Mouse (Mus musculus): Measurements from ENCODE around the gene Syn3.
"Not testable (repeated sequence)": the region's sequence is repeated elsewhere in the genome, so short reads cannot be mapped to it uniquely, and the experiment has no call there.

Gene Syn3

DNA sequence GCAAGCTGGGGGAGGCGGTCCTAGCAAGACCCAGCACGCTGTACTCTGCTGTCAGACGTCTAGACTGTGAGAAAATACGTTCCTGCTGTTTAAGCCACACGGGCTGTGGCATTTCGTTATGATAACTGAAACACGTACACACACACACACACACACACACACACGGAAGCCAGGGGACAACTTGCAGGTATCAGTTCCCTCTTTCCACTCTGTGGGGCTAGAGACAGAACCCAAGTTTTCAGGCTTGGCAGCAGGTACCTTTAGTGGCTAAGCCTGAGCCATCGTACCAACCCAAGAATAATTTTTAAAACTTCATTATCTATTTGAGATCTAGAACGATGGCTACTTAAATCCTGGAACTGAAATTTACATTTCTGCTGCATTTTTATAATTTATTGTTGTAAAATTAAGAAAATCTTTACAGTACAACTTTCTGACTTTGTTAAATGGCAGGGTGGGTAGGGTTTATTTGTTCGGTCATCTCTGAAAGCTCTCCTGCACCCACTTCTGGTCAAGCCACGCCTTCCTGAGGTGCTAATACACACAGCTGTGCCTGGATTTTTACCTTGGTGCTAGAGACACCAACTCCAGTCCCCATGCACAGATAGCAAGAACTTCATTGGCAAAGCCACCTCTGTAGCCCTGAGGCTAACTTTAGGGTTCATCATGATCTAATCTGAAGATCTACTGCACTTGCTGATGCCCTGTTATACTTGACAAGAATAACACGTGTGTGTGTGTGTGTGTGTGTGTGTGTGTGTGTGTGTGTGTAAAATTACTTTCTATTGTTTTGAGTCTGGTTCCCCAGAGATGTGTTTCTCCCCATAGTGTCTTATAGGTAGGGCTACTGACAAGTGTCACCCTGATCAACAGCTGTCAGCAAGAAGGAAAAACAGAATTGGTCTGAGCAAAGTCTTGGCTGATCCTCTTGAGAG, 29.8 kb downstream of the Syn3 start:
- DNase-seq (ENCODE audit: low spot score in 2 of 2), result no peak

DNA sequence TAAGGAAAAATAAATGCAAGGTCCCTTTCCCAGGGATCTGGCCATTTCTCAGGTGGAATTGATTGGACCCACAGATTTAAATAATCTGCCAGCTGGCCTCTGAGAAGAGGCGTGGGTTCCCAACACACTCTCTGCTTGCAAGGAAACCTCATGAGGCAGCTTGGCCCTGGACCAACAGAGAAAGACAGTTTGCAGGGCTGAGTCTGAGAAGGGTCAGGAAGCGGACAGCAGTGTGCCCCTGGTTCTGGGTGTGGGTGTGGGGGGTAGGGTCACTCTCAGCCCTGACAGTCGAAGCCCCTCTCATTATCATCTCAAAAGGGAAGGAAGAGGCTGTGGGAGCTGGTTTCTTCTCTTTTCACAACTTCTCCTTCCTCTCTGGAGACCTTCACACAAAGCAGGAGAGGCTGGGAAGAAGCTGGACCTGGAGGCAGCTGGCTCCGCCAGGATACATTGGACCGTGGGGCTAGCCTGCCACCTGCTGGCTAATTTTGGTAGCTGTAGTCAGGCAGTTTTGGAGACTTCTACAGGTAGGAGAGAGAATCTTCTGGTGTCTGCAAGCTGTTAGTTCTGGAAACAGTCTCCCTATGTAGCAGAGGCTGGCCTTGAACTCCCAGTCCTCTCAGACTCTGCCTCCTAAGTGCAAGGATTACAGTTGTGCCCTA, 35.0 kb downstream of the Syn3 start:
- DNase-seq (ENCODE audit: low spot score in 2 of 2), result peak; percentile 85 to 88

DNA sequence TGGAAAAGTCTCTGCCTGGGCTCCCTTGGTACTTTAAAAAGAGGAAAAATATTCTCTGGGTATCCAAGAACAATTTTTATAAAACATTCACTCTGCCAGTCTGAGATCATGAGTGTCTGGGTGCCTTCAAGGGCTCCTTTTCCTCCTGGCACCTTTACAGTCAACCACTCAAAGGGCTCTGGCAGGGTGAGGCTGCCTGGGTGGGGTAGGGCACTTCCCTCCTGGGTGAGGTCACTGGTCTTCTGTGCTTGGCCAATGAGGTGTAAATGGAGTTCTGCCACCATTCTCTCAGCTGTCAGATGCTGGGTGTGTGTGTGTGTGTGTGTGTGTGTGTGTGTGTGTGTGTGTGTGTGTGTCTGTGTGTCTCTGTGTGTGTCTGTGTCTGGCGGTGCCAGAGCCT, 39.1 kb downstream of the Syn3 start:
- no peak for DNase-seq (ENCODE audit: low spot score in 2 of 2)

DNA sequence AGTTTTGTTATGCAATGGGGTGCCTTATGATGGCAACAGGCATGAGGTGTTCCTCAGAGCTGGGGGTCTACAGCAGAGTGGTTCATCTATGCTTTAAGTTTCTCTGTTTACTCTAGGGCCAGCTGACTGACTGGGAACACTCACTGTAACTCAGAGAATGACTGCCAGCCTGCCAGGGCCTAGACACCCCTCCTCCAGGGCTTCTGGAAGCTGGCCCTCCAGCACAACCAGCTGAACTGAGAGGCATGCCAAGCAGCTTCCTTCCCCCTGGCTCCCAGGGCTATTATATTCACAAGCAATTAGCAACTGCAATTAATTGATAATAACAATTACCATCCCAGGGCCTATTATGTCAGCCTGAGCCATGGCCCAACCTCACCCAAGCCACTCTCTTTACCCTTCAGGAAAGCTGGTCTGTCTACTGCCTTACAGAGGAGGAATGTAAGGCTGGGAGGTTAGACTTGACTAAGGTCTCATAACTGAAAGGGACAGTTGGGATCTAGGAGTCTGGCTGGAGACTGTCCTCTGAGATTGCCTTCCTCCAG, 41.0 kb downstream of the Syn3 start:
- peak; percentile 25 to 29 for DNase-seq (ENCODE audit: low spot score in 2 of 2)

DNA sequence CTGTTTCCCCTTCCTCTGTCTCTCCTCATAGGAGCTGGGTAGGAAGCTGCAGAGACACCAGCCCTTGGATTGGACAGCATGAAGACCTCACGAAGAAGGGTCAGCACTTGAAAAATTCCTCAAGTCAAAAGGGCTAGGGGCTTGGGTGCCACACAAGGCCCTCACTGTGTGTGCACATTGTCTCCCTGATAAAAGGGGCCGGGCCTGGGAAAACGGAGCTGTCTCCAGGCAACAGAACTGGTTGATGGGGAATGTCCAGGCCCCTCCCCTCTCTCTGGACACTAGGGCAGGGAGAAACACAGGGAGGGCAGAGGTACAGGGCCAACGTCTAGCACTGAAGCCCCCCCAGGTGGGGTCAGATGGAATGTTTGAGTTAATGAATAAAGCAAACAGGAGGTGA, 41.5 kb downstream of the Syn3 start:
- no peak for DNase-seq (ENCODE audit: low spot score in 2 of 2)

DNA sequence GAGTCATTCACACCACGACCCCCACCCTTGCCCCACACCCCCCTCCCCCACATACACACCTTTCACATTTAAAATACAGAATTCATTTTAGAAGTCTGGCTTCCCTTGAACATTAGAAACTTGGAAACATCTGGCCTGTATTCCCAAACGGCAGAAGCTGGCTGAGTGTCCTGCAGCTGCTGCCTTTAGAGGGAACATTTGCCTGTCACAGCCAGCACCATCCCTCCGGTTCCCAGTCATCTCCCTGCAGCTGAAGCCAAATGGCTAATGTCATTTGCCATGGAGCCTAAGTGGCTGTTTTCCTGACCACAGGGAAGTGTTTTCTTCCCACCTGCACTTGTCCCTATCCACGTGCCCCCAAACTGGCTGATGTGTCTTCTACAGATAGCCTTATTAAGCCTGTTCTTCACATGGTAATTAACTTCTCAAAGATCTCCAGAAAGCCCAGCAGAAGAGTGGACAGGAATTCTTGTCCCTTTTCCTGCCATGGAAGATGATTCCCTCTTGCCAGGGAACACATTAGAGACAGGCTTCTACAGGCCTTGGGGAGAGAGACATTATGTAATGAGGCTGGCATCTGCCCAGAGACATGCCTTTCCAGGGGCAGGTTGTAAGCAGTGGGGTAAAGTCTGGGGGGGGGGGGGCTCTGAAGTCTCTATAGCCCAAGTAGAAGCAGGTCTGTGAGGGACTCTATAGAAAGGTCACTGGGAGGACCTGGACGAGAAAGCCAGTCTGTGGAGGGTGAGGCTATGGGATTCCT, 43.2 kb downstream of the Syn3 start:
- DNase-seq (ENCODE audit: low spot score in 2 of 2), result no peak

DNA sequence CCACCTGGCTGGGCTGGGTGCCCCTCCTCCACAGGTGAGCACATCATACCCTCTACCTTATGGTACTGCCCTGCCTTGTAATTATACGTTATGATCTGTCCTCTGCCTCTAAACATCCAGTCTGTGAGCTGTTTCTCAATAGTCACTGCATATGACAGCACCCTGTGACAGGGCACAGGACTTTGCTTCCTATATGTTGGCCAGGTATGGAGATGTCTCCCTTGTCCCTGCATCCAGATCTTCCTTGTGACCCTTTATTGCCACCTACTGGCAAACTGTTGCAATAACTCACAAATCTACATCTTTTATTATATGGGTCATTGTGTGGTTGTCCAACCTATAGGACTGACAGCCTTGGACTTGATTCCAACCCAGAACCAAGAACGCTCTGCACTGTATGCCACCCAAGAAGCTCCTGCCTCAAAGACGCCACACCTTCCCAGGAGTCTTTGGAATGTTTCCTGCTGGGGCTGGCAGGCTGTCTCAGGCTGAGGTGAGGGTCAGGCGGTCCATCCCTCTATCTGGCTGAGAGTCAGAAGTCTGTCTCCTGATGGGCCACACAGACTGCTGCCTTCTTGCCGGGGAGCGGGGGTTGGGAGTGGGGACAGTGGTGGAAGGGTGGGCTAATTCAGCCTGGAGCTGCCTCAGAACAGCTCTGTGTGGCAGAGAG, 46.2 kb downstream of the Syn3 start:
- DNase-seq (ENCODE audit: low spot score in 2 of 2), result peak; percentile 41 to 60

DNA sequence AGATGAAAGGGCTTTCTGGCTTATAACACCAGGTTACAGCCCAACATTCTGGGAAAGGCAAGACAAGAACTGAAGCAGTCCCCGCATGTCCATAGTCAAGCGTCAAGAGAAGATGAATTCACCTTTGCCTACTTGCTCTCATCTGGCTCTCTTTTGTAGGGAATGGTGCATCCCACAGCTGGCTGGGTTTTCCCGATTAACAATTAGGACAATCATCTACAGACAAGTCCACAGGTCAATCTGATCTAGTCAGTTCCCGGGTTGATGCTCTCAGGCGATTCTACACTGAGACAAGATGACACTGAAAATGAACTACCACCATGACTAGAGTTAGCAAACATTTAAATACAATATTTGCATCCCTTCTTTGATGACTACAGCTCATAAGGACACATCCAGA, 47.4 kb downstream of the Syn3 start:
- DNase-seq (ENCODE audit: low spot score in 2 of 2), result no peak

DNA sequence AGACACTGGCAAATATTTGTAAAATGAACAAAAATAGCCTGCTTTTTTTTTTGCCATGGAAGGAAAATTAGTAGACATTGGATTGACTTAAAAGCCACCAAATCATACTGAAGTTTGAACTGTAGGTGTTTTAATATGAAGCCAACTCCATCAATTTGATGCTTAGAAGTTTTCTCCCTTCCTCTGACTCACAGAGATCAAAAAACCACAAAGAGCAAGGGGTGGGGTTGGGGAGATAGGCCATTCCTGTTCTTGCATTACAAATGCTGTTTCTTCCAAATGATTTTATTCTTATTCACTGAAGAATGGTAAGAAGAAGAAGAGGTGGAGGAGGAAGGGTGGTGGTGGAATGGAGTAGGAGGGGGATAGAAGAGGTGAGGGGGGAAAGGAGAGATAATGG, 52.0 kb downstream of the Syn3 start:
- no peak for DNase-seq (ENCODE audit: low spot score in 2 of 2)

DNA sequence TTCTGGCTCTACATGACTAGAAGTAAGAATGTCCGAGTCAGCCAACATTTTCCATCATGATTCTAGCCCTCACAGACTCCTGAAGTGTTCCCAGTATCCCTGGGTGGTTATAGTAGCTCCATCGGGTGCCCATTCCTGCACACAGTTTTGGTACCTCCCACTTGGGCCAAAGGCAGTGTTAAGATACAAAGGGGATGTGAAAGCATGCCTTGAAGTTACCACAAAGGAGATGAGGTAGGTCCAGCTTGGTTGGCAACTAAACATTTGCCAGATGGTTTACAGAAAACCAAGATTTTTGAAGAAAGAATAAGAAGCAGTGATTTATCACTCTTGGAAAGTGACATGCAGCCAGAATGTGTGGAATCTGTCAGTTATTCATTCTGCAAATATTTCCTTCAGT, 53.5 kb downstream of the Syn3 start:
- DNase-seq (ENCODE audit: low spot score in 2 of 2), result no peak

DNA sequence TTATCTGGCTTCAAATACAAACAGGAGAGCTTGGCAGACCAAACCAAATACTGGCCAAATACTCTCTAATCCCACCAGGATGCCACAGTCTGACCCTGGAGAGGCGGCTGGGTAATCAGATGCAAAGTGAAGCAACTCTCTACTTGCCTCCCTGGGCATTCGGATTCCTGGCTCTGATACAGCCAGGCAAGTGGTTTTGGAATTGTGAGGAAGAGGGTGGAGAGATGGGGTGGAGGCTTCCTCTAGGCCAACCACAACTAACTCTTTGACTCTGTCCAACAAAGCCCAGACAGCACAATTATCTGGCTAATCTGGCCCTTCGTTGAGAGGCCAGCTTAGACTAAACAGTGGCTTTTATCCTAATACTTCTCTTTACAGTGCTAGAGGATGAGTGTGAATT, 54.0 kb downstream of the Syn3 start:
- DNase-seq (ENCODE audit: low spot score in 2 of 2), result no peak

DNA sequence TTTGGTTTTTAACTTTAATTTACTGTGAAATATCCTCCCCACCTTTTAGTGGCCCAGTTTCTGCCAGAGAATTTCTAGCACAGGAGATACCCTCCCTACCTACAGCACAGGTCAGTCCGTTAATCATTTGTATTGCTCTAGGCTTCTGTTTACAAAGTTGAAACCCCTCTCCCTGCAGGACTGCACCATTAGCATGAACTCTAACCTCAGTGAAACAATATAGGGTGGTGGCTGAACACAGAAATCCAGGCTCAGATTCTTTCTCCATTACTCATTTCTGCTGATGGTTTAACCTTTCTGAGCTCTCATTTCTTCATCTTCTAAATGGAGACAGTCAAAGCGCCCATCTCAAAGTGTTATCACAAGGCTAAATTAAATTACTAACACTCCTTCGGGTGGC, 56.9 kb downstream of the Syn3 start:
- no peak for DNase-seq (ENCODE audit: low spot score in 2 of 2)

DNA sequence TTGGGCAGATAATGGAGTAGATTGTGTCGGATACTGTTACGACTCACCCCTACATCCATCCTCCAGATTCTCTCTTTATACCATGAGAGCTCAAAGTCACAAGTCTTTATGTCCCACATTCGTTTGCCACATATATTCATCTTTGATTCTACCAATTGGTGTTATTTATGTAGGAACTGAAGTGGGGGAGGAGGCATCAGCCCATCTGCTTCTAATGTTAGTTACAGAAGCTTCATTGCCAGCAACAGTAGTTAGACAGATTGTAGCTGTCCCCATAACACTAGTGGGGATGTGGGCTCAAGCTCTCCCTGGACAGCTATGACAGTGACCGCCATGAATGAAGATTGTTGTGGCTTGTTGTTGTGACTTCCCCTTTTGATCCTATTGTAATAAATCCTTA, 59.1 kb downstream of the Syn3 start:
- DNase-seq (ENCODE audit: low spot score in 2 of 2), result peak; percentile 13 to 36

DNA sequence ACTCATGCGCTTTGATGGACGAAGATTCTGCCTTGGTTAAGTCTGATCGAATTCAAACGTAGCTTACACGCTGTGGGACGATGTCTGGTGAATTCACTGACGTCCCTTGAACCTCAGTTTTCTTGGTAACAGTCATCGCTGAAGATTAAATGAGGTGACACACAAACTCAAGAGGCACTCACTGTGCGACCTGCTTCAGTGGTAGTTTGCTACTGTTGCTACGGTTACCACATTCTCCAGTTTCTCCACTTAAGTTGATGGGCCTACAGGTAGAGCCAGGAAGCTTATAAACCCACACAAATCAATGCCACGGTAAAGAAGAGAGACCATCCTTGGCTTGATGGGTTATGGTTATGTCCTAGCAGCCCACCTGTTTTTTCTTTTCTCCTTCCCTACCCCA, 61.4 kb downstream of the Syn3 start:
- DNase-seq (ENCODE audit: low spot score in 2 of 2), result no peak

DNA sequence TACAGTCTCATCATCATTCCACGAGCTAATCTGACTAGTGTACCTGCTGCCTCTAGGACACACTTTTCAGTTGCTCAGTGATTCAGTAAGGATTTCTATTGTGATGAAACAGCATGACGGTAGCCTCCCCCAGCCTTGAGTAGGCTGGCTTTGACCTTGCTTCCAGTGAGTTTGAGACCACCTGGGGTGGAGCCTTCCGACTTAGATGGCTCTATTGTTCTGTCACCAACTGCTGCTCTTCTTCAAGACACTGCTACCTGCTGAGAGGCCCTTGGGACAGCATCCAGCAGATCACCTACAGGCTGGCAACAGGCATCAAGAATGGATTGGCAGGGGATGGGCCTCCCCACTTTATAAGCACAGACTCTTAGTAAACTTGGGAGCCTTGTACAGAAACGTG, 63.7 kb downstream of the Syn3 start:
- not testable (repeated sequence) for DNase-seq (ENCODE audit: low spot score in 2 of 2)

DNA sequence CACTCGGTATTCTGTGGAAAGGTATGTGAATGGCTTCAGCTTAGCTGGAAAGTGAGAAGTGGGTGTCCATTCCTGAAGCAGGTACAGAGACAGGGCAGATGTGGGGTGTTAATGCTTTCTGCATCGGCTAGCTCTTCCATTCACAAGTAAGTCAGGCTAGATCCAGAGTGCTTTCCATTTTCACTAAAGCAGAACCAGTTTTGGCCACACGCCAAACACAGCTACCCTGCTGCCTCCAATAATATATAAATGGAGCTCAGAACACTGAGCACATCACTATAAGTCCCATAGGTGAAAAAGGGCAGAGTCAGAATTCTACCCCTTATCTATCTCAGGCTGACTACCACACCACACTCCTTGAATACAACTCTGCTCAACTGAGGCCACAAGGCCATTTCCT, 69.0 kb downstream of the Syn3 start:
- DNase-seq (ENCODE audit: low spot score in 2 of 2), result no peak

DNA sequence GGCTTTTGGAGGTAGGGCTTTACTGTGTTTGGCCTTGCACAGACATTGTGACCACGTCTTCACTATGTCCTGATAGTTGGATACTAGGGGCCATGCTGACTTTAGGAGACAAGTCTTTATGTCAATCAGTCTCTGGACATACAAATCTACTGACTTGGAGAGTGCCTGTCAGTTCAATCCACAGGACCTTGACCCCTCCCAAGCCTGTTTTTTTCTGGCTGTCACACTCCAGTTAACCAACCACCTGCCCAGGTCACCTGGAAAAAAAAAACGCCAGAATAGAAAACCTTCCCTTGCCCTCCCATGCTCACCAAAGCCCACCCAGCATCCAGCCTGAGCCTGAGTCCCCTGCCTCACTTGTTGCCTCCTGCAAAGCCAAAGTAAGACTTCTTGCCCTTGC, 70.7 kb downstream of the Syn3 start:
- no peak for DNase-seq (ENCODE audit: low spot score in 2 of 2)

DNA sequence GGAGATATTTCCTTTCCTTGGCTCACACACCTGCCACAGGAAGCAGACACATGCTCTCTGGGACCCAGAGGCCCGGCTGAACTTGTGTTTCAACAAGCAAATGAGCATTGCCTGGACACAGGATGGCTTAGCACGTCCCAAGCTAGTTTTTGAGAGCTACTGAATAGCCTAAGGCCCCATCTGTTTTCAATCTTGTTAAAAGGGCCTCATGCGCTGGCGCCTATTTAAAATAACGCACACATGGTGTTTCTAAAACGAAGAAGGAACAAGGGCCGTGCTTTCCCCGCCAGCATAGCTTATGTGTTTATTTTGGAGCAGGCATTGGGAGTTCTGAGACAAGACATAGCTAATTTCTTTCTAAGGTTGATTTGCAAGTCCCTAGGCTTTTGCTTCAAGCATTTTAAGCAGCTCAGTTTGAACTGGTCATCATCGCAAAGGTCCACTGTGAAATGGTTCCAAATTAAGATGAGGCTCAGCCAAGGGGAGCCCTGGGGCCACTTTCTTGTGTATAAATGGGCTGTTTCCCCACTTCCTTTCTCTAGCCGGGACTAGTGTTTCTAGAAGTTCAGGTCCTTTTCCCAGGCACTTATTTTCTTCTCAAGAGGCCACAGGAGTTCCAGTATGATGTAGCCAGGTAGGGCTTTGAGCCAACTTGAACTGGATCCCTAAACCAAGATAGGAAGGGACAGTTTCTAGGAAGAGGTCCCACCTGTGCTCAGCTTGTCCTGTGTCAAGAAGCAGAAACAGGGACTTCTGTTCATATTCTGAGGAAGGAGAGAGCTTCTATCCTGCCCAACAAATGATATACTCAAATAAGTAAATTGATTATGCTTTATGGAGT, 72.8 kb downstream of the Syn3 start:
- peak; percentile 15 to 25 for DNase-seq (ENCODE audit: low spot score in 2 of 2)

DNA sequence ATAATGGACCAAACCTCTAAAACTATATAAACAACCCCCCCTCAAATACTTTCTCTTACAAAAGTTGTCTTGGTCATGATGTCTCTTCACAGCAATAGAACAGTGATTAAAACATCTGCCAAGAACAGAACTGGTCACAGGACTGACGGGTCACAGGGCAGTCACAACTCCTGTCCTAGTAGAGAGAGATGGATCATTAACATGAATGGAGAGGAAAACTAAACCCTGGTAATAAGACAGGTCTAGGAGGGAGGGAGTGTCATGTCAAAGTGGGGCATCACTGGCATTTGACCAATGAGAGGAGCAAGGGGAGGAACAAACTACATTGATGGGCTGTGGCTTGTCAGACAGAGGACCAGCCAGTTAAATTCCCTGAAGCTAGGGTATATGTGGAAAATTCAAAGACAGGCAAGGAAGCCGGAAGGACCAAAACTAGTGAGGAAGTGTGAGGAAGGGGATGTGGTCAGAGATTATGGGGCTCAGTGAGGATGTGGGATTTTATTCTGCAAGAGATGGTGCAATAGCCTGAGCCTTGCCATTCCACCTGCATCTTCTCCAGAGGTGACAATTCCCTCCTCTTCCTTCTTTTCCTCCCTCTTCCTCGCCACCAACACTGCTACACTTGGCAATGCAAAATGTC, 76.8 kb downstream of the Syn3 start:
- no peak for DNase-seq (ENCODE audit: low spot score in 2 of 2)

DNA sequence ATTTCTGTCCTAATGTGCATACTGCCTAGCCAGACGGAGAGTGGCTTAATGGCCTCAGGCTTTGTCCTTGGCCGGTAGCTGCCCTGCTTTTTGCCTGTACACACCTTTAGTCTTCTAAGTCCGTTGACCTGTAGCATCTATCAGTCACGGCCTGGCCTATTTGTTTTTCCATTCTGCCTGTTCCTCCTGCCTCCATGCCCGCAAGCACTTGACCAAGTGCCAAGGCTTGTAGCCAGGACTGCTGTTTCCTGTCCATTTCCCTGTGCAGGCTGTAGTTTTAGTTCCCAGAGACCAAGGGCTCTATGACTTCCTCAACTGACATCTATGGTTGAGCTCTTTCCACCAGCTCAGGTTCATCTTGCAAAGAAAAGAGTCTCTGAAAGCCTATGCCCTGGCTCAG, 79.8 kb downstream of the Syn3 start:
- DNase-seq (ENCODE audit: low spot score in 2 of 2), result peak in 1 of 2 experiments; percentile 6

Data from right cerebral cortex, adult 2 months (tissue).